ENCODE assay signal across 18 mouse cellular contexts in genomic region chr9:54776451-54776982, GRCm38 (mm10). TPM values are rescaled to one million over a fixed set of nuclear protein-coding genes. Genes with fewer than 3 reads are reported as not detected.
DNase-seq lines count a peak whose midpoint lies in the region; ATAC-seq lines count a peak whose summit lies in the region.
"Had no signal": no experiment of that assay in that cellular context is flagged by ENCODE, and none has a peak within 500 bp of the region (broad histone marks: within the 10 kb centered on the region; RNA-seq: fewer than 3 reads in every experiment).

No protein-coding gene starts in this region.

- no peak overlapping the region for H3K4me2 ChIP-seq in hindbrain, embryonic 16.5 days (ENCODE audit: low read length)
- H3K4me2 ChIP-seq in hindbrain, embryonic 12.5 days (replicated peaks) = no peak overlapping the region
- H3K4me2 ChIP-seq: embryonic facial prominence, embryonic 13.5 days; limb, embryonic 13.5 days; midbrain, embryonic 15.5 days; neural tube, embryonic 12.5 days had no signal

- no peaks in the 10 kb centered on the region for H3K9me3 ChIP-seq in hindbrain, embryonic 16.5 days (ENCODE audit: control insufficient read depth, low read length)
- H3K9me3 ChIP-seq in hindbrain, embryonic 12.5 days (replicated peaks) = no peaks in the 10 kb centered on the region
- no peaks in the 10 kb centered on the region for H3K9me3 ChIP-seq in heart, embryonic 10.5 days
- H3K9me3 ChIP-seq: embryonic facial prominence, embryonic 13.5 days; limb, embryonic 13.5 days; midbrain, embryonic 15.5 days; neural tube, embryonic 12.5 days had no signal

- DNase-seq in lung, postnatal 10 days = peak; percentile 54
- DNase-seq in lung, postnatal 25 days (ENCODE audit: low spot score) = no peak
- DNase-seq in fat pad, adult 2 months (ENCODE audit: extremely low read depth, low read depth, low spot score) = peak; percentile 52
- peak; percentile 55 for DNase-seq in yolk sac, embryonic 10.5 days (ENCODE audit: low spot score)
- no peak for DNase-seq in heart, embryonic 10.5 days (ENCODE audit: low spot score)
- DNase-seq: cerebellum, adult 9-10 months; heart, adult 2 months; kidney, adult 2 months; lung, postnatal 36 days; retina, postnatal 1 day; thymus, adult 18-20 months had no signal

- H3K9ac ChIP-seq in hindbrain, embryonic 16.5 days (ENCODE audit: low read depth, low read length) = no peak overlapping the region
- no peak overlapping the region for H3K9ac ChIP-seq in hindbrain, embryonic 12.5 days
- H3K9ac ChIP-seq: embryonic facial prominence, embryonic 13.5 days; limb, embryonic 13.5 days; midbrain, embryonic 15.5 days; neural tube, embryonic 12.5 days had no signal

- no peak overlapping the region for H3K27ac ChIP-seq in hindbrain, embryonic 16.5 days (ENCODE audit: low read depth, low read length)
- H3K27ac ChIP-seq in hindbrain, embryonic 12.5 days = no peak overlapping the region
- no peak overlapping the region for H3K27ac ChIP-seq in heart, embryonic 10.5 days
- H3K27ac ChIP-seq: embryonic facial prominence, embryonic 13.5 days; heart, adult 2 months; limb, embryonic 13.5 days; midbrain, embryonic 15.5 days; neural tube, embryonic 12.5 days had no signal

- no peaks in the 10 kb centered on the region for H3K27me3 ChIP-seq in hindbrain, embryonic 16.5 days (replicated peaks; ENCODE audit: control insufficient read depth, insufficient read depth, low read length)
- H3K27me3 ChIP-seq in hindbrain, embryonic 12.5 days = no peaks in the 10 kb centered on the region
- H3K27me3 ChIP-seq in heart, embryonic 10.5 days (ENCODE audit: insufficient read depth, poor library complexity, severe bottlenecking) = peaks cover 14% of the 10 kb centered on the region; the same call in 1 of the 2 replicates
- H3K27me3 ChIP-seq: embryonic facial prominence, embryonic 13.5 days; limb, embryonic 13.5 days; midbrain, embryonic 15.5 days; neural tube, embryonic 12.5 days had no signal

- 81% methylated on average over 13 of the region's 13 CpGs for WGBS in hindbrain, embryonic 16.5 days
- 91% methylated on average over 13 of the region's 13 CpGs for WGBS in hindbrain, embryonic 12.5 days
- 87% methylated on average over 13 of the region's 13 CpGs for WGBS in heart, embryonic 10.5 days

- no peak overlapping the region for H3K4me3 ChIP-seq in hindbrain, embryonic 16.5 days (ENCODE audit: low read length)
- no peak overlapping the region for H3K4me3 ChIP-seq in hindbrain, embryonic 12.5 days
- no peak overlapping the region for H3K4me3 ChIP-seq in heart, embryonic 10.5 days
- H3K4me3 ChIP-seq: embryonic facial prominence, embryonic 13.5 days; heart, adult 2 months; limb, embryonic 13.5 days; midbrain, embryonic 15.5 days; neural tube, embryonic 12.5 days had no signal

- H3K36me3 ChIP-seq in hindbrain, embryonic 16.5 days (ENCODE audit: control insufficient read depth, insufficient read depth, low read length) = no peaks in the 10 kb centered on the region
- H3K36me3 ChIP-seq in hindbrain, embryonic 12.5 days = no peaks in the 10 kb centered on the region
- no peaks in the 10 kb centered on the region for H3K36me3 ChIP-seq in heart, embryonic 10.5 days
- H3K36me3 ChIP-seq: midbrain, embryonic 15.5 days; neural tube, embryonic 12.5 days had no signal

- H3K4me1 ChIP-seq in hindbrain, embryonic 16.5 days (ENCODE audit: control insufficient read depth, insufficient read depth, low read depth, low read length) = no peaks in the 10 kb centered on the region
- no peaks in the 10 kb centered on the region for H3K4me1 ChIP-seq in hindbrain, embryonic 12.5 days
- peaks cover 16% of the 10 kb centered on the region for H3K4me1 ChIP-seq in heart, embryonic 10.5 days
- H3K4me1 ChIP-seq: midbrain, embryonic 15.5 days had no signal

- peak; percentile 52; the same call in 1 of the 2 replicates for ATAC-seq in hindbrain, embryonic 16.5 days
- no peak for ATAC-seq in hindbrain, embryonic 12.5 days (ENCODE audit: low FRiP score)
- ATAC-seq: CD4-positive, CD25-positive, alpha-beta regulatory T cell, adult 4 months; midbrain, embryonic 15.5 days had no signal

RNA-seq across cellular contexts. Expression of gene Crabp1, which starts 12.0 kb away (rescaled TPM):
- 225 and 236 TPM in 2 replicates for polyA plus RNA-seq in hindbrain, embryonic 16.5 days (2015; fragmentation: Nextera tagmentation; extraction: Ambion mirVana)
- polyA plus RNA-seq in hindbrain, embryonic 12.5 days (2016; fragmentation: Nextera tagmentation; extraction: Ambion mirVana) = 655 and 681 TPM in 2 replicates
- 63.7 and 204 TPM in 2 replicates for polyA plus RNA-seq in heart, embryonic 10.5 days (2016; fragmentation: Nextera tagmentation; extraction: Ambion mirVana)
- polyA plus RNA-seq: CD4-positive, CD25-positive, alpha-beta regulatory T cell, adult 4 months; heart, adult 2 months had no signal

RNA-seq across cellular contexts. Expression of gene Wdr61, which starts 42.2 kb away (rescaled TPM):
- polyA plus RNA-seq in hindbrain, embryonic 16.5 days (2015; fragmentation: Nextera tagmentation; extraction: Ambion mirVana) = 90.1 and 93.3 TPM in 2 replicates
- polyA plus RNA-seq in hindbrain, embryonic 12.5 days (2016; fragmentation: Nextera tagmentation; extraction: Ambion mirVana) = 117 and 128 TPM in 2 replicates
- polyA plus RNA-seq in heart, embryonic 10.5 days (2016; fragmentation: Nextera tagmentation; extraction: Ambion mirVana) = 130 and 151 TPM in 2 replicates

Comparison
In these comparisons a context has a peak if more than half of its experiments do, and no peak if none do; other contexts are left out.
1. DNase-seq: peak in lung, postnatal 10 days (single experiment), fat pad, adult 2 months (single experiment) and yolk sac, embryonic 10.5 days (single experiment); none in lung, postnatal 25 days (single experiment) and heart, embryonic 10.5 days (single experiment).